15 mouse cellular contexts compared by ENCODE assay signal in genomic region chr17:91418582-91418981, GRCm38 (mm10).
"Had no signal": no experiment of that assay in that cellular context is flagged by ENCODE, and none has a peak within 500 bp of the region (broad histone marks: within the 10 kb centered on the region; RNA-seq: fewer than 3 reads in every experiment).

No protein-coding gene starts in this region.

- H3K27ac ChIP-seq: macrophage; midbrain, embryonic 10.5 days; midbrain, embryonic 13.5 days; midbrain, embryonic 15.5 days; neural tube, embryonic 12.5 days; stomach, embryonic 15.5 days; stomach, postnatal 0 days had no signal

- DNase-seq: lung, adult 18-20 months; lung, embryonic 14.5 days; lung, postnatal 10 days; lung, postnatal 36 days; right cerebral cortex, postnatal 14 days; thymus, adult 2 months; thymus, postnatal 25 days; thymus, postnatal 4 days had no signal

- H3K4me2 ChIP-seq: lung, embryonic 14.5 days; midbrain, embryonic 13.5 days; midbrain, embryonic 15.5 days; neural tube, embryonic 12.5 days; stomach, embryonic 15.5 days had no signal

- ATAC-seq: midbrain, embryonic 13.5 days; midbrain, embryonic 15.5 days had no signal

- H3K36me3 ChIP-seq: midbrain, embryonic 10.5 days; midbrain, embryonic 13.5 days; midbrain, embryonic 15.5 days; neural tube, embryonic 12.5 days; stomach, embryonic 15.5 days had no signal

- H3K4me1 ChIP-seq: midbrain, embryonic 10.5 days; midbrain, embryonic 13.5 days; midbrain, embryonic 15.5 days; neural tube, embryonic 12.5 days; stomach, embryonic 15.5 days had no signal

- H3K9me3 ChIP-seq: midbrain, embryonic 10.5 days; midbrain, embryonic 13.5 days; midbrain, embryonic 15.5 days; neural tube, embryonic 12.5 days; stomach, embryonic 15.5 days had no signal

- H3K9ac ChIP-seq: lung, embryonic 14.5 days; midbrain, embryonic 13.5 days; midbrain, embryonic 15.5 days; neural tube, embryonic 12.5 days; stomach, embryonic 15.5 days had no signal

- H3K27me3 ChIP-seq: midbrain, embryonic 13.5 days; midbrain, embryonic 15.5 days; neural tube, embryonic 12.5 days; stomach, embryonic 15.5 days had no signal

- H3K4me3 ChIP-seq: midbrain, embryonic 10.5 days; midbrain, embryonic 13.5 days; midbrain, embryonic 15.5 days; neural tube, embryonic 12.5 days; stomach, embryonic 15.5 days had no signal
